Mouse (Mus musculus) neural tube, embryonic 15.5 days (tissue): Measurements from ENCODE around the gene H2al2c. TPM values are rescaled to one million over a fixed set of nuclear protein-coding genes. Genes with fewer than 3 reads are reported as not detected.
"Not testable (repeated sequence)": the region's sequence is repeated elsewhere in the genome, so short reads cannot be mapped to it uniquely, and the experiment has no call there.

Source experiments
- ATAC-seq: fragments of 200-750 bp; cut with Nextera tagmentation; 2 replicates; pipeline ENCODE4 v1.8.0; 2017; ENCODE audit warnings: mild to moderate bottlenecking, moderate TSS enrichment, moderate library complexity; ENCODE audit not compliant: low FRiP score
- H3K27ac ChIP-seq: fragments of 300-500 bp; sonication (generic); replicated peaks from 2 replicates; pipeline ENCODE4 v1.5.1; 2015; ENCODE audit warnings: mild to moderate bottlenecking, inconsistent platforms
- H3K27me3 ChIP-seq: fragments of 300-500 bp; sonication (generic); replicated peaks from 2 replicates; pipeline ENCODE4 v1.6.1; 2015; ENCODE audit warnings: inconsistent platforms
- H3K36me3 ChIP-seq: fragments of 300-500 bp; sonication (generic); 2 replicates; pipeline ENCODE4 v1.6.1; 2015; ENCODE audit warnings: inconsistent platforms
- H3K4me1 ChIP-seq: fragments of 300-500 bp; sonication (generic); 2 replicates; pipeline ENCODE4 v1.6.1; 2015; ENCODE audit warnings: inconsistent platforms
- H3K4me2 ChIP-seq: fragments of 300-500 bp; sonication (generic); 2 replicates; pipeline ENCODE4 v1.6.1; 2015; ENCODE audit warnings: inconsistent platforms, mild to moderate bottlenecking, moderate library complexity
- H3K4me3 ChIP-seq: fragments of 300-500 bp; sonication (generic); replicated peaks from 2 replicates; pipeline ENCODE4 v1.5.1; 2015; ENCODE audit warnings: mild to moderate bottlenecking, inconsistent platforms
- H3K9ac ChIP-seq: fragments of 300-500 bp; sonication (generic); replicated peaks from 2 replicates; pipeline ENCODE4 v1.6.1; 2015; ENCODE audit warnings: mild to moderate bottlenecking, inconsistent platforms
- H3K9me3 ChIP-seq: fragments of 300-500 bp; sonication (generic); replicated peaks from 2 replicates; pipeline ENCODE4 v1.6.1; 2016; ENCODE audit warnings: inconsistent platforms
- WGBS: fragments of 180-500 bp; shearing (Covaris S2); methylation state at CpG from one replicate; pipeline ENCODE4 v1.1.7; 2015; ENCODE audit warnings: mixed read lengths; 5-methylcytosine and 5-hydroxymethylcytosine counted together
- polyA plus RNA-seq: library from polyadenylated mRNA; unstranded; fragments of >200 nt; fragmentation: Nextera tagmentation; extraction: Ambion mirVana; gene quantifications from 2 replicates; pipeline ENCODE4 v1.2.1, GENCODE M21; 2015

The H2al2c gene
- not detected in 2 replicates for polyA plus RNA-seq

DNA sequence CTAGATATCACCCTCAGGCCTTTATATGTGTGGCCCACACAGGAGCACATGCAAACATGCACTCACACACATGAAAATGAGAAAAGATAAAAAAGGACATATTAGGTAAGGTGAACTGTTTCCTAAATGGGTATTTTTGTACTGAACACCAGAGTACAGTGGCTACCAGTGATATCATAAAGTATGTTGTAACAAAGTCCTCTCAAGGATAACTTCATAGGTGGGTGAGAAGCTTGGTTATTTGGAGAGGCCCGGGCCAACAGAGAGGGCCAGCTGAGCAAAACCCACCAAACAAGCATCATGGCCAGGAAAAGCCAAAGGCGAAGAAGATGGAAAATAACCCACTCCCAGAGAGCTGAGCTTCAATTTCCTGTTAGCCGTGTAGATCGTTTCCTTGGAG lies at the start of gene H2al2c:
H2al2c (plus strand) TSS at position 301 of the 400 bp plus-strand sequence.
- not testable (repeated sequence) for H3K36me3 ChIP-seq, H3K27ac ChIP-seq, ATAC-seq, H3K4me3 ChIP-seq, H3K27me3 ChIP-seq, H3K9ac ChIP-seq, H3K4me2 ChIP-seq, H3K4me1 ChIP-seq, H3K9me3 ChIP-seq
- WGBS, result no CpG with 5 or more reads among the region's 4 CpGs

Other genes starting within 250 kb of the H2al2c start
- gene Sry, start 64.6 kb downstream of the H2al2c start, polyA plus RNA-seq, result not detected in 2 replicates
- gene H2al2b, start 121.6 kb downstream of the H2al2c start, polyA plus RNA-seq, result not detected in 2 replicates
- gene Gm4064, start 197.1 kb downstream of the H2al2c start, polyA plus RNA-seq, result not detected in 2 replicates
- not detected in 2 replicates for gene Rbmy, start 231.6 kb downstream of the H2al2c start, polyA plus RNA-seq
- not detected in 2 replicates for gene Gm10256, start 231.6 kb downstream of the H2al2c start, polyA plus RNA-seq